Mouse (Mus musculus): ENCODE measurements around the gene Ces2h. TPM values are rescaled to one million over a fixed set of nuclear protein-coding genes. Genes with fewer than 3 reads are reported as not detected.
"Not testable (repeated sequence)": the region's sequence is repeated elsewhere in the genome, so short reads cannot be mapped to it uniquely, and the experiment has no call there.

Ces2h gene
- polyA plus RNA-seq, 1 experiment from 2014 or later, result not detected

- Histone ChIP-seq H3K9me3 (ENCODE audit: low read length) (peaks cover 4% of the 10 kb centered on the region; the same call in 1 of the 2 replicates), H3K9ac (replicated peaks) (no peak overlapping the region), H3K4me1 (ENCODE audit: insufficient read depth) (peaks cover 3% of the 10 kb centered on the region; the same call in 1 of the 2 replicates), H3K36me3 (replicated peaks; ENCODE audit: insufficient read depth, low read length) (no peaks in the 10 kb centered on the region), H3K4me2 (ENCODE audit: low read depth, low read length) (no peak overlapping the region), H3K27me3 (ENCODE audit: insufficient read depth, low read length) (no peaks in the 10 kb centered on the region), H3K4me3 (ENCODE audit: low read depth, low read length) (no peak overlapping the region), H3K27ac (ENCODE audit: low read depth) (no peak overlapping the region)
- ATAC-seq, result peak; percentile 38; the same call in 1 of the 2 replicates
- TF ChIP-seq EP300 (IDR thresholded peaks at IDR 0.05; ENCODE audit: low read depth) (no peak), CTCF (IDR thresholded peaks at IDR 0.05; ENCODE audit: low read depth) (peak; percentile 72)
- peak; percentile 64 for DNase-seq
- 6% methylated on average over 1 of the region's 1 CpGs for WGBS (ENCODE audit: insufficient replicate concordance)
These were observed 66.1 kb downstream of the Ces2h start for GRCm38 (mm10) chr8:105066761-105067160.

GRCm38 (mm10) chr8:105067905-105068304, 67.3 kb downstream of the Ces2h start:
- H3K4me2 ChIP-seq (ENCODE audit: low read depth, low read length); H3K27me3 ChIP-seq (ENCODE audit: insufficient read depth, low read length); H3K27ac ChIP-seq (ENCODE audit: low read depth); H3K4me3 ChIP-seq (ENCODE audit: low read depth, low read length); DNase-seq; H3K36me3 ChIP-seq (replicated peaks; ENCODE audit: insufficient read depth, low read length); H3K4me1 ChIP-seq (ENCODE audit: insufficient read depth); H3K9me3 ChIP-seq (ENCODE audit: low read length); H3K9ac ChIP-seq (replicated peaks): not testable (repeated sequence)
- ATAC-seq, result peak; percentile 64; the same call in 1 of the 2 replicates
- WGBS (ENCODE audit: insufficient replicate concordance), result 49% methylated on average over 7 of the region's 7 CpGs

- TF ChIP-seq CTCF (IDR thresholded peaks at IDR 0.05; ENCODE audit: low read depth), result no peak
- no peak for TF ChIP-seq EP300 (IDR thresholded peaks at IDR 0.05; ENCODE audit: low read depth)
- H3K4me1 ChIP-seq (ENCODE audit: insufficient read depth), result peaks cover 3% of the 10 kb centered on the region; the same call in 1 of the 2 replicates
These were observed 68.3 kb downstream of the Ces2h start for GRCm38 (mm10) chr8:105068971-105069370.

More at GRCm38 (mm10) chr8:105068971-105069370, 68.3 kb downstream of the Ces2h start:
- no peak overlapping the region for H3K27ac ChIP-seq (ENCODE audit: low read depth)
- no peak overlapping the region for H3K4me2 ChIP-seq (ENCODE audit: low read depth, low read length)
- H3K36me3 ChIP-seq (replicated peaks; ENCODE audit: insufficient read depth, low read length), result no peaks in the 10 kb centered on the region
- H3K27me3 ChIP-seq (ENCODE audit: insufficient read depth, low read length), result no peaks in the 10 kb centered on the region
- no peak overlapping the region for H3K4me3 ChIP-seq (ENCODE audit: low read depth, low read length)
- ATAC-seq (no peak), DNase-seq (no peak)
- no peaks in the 10 kb centered on the region for H3K9me3 ChIP-seq (ENCODE audit: low read length)
- H3K9ac ChIP-seq (replicated peaks), result no peak overlapping the region

Other genes with a start within 250 kb of the Ces2h start
- gene Ces2b, start 169.3 kb upstream of the Ces2h start, polyA plus RNA-seq (2015; fragmentation: Nextera tagmentation; extraction: Ambion mirVana), result 0.19 and 0.30 TPM in 2 replicates
- gene Ces2c, start 153.8 kb upstream of the Ces2h start, polyA plus RNA-seq (2015; fragmentation: Nextera tagmentation; extraction: Ambion mirVana), result 1.9 TPM in 2 replicates
- gene Ces2e, start 74.6 kb upstream of the Ces2h start, polyA plus RNA-seq (2015; fragmentation: Nextera tagmentation; extraction: Ambion mirVana), result 13.5 and 14.6 TPM in 2 replicates
- gene Ces2f, start 53.5 kb upstream of the Ces2h start, polyA plus RNA-seq (2015; fragmentation: Nextera tagmentation; extraction: Ambion mirVana), result not detected in 2 replicates
- gene Ces2g, start 39.1 kb upstream of the Ces2h start, polyA plus RNA-seq (2015; fragmentation: Nextera tagmentation; extraction: Ambion mirVana), result 12.0 and 13.1 TPM in 2 replicates
- 97.8 and 102 TPM in 2 replicates for gene Ces3a, start 47.7 kb downstream of the Ces2h start, polyA plus RNA-seq (2015; fragmentation: Nextera tagmentation; extraction: Ambion mirVana)
- 0.11 and 0.21 TPM in 2 replicates for gene Ces3b, start 82.9 kb downstream of the Ces2h start, polyA plus RNA-seq (2015; fragmentation: Nextera tagmentation; extraction: Ambion mirVana)
- 0.07 TPM in 1 of 2 replicates, not detected in the other for gene Ces4a, start 130.9 kb downstream of the Ces2h start, polyA plus RNA-seq (2015; fragmentation: Nextera tagmentation; extraction: Ambion mirVana)
- gene Cbfb, start 169.8 kb downstream of the Ces2h start, polyA plus RNA-seq (2015; fragmentation: Nextera tagmentation; extraction: Ambion mirVana), result 10.6 and 10.7 TPM in 2 replicates
- gene D230025D16Rik, start 224.3 kb downstream of the Ces2h start, polyA plus RNA-seq (2015; fragmentation: Nextera tagmentation; extraction: Ambion mirVana), result 24.2 and 30.9 TPM in 2 replicates

Data from liver, postnatal 0 days (tissue).